Mouse (Mus musculus) A20 (cell line): ENCODE measurements around the gene Ephx4.
"Not testable (repeated sequence)": the region's sequence is repeated elsewhere in the genome, so short reads cannot be mapped to it uniquely, and the experiment has no call there.

Source experiments
- DNase-seq: peaks from one replicate; pipeline ENCODE4 v3.0.0-alpha.2; 2011; ENCODE audit warnings: low read depth, low spot score

Gene Ephx4

GRCm38 (mm10) chr5:107402436-107402835, at the start of gene Ephx4:
TSS of gene Ephx4 (plus strand) at chr5:107402736.
- DNase-seq = no peak

- DNase-seq = peak; percentile 24
Observed at GRCm38 (mm10) chr5:107353981-107354380, 48.6 kb upstream of the Ephx4 start.

GRCm38 (mm10) chr5:107355801-107356200, 46.7 kb upstream of the Ephx4 start:
- DNase-seq = peak; percentile 60

GRCm38 (mm10) chr5:107357723-107358122, 44.8 kb upstream of the Ephx4 start:
- no peak for DNase-seq

- peak; percentile 94 for DNase-seq
Observed at GRCm38 (mm10) chr5:107359395-107360053, 43.0 kb upstream of the Ephx4 start.

GRCm38 (mm10) chr5:107360054-107360730, 42.3 kb upstream of the Ephx4 start:
- no peak for DNase-seq

GRCm38 (mm10) chr5:107370040-107370439, 32.5 kb upstream of the Ephx4 start:
- no peak for DNase-seq

- peak; percentile 81 for DNase-seq
Observed at GRCm38 (mm10) chr5:107371335-107371734, 31.2 kb upstream of the Ephx4 start.

- peak; percentile 26 for DNase-seq
Observed at GRCm38 (mm10) chr5:107373256-107373655, 29.3 kb upstream of the Ephx4 start.

GRCm38 (mm10) chr5:107386448-107386847, 16.1 kb upstream of the Ephx4 start:
- not testable (repeated sequence) for DNase-seq

GRCm38 (mm10) chr5:107387788-107388187, 14.7 kb upstream of the Ephx4 start:
- DNase-seq = no peak

GRCm38 (mm10) chr5:107389373-107389772, 13.2 kb upstream of the Ephx4 start:
- no peak for DNase-seq

GRCm38 (mm10) chr5:107394437-107394836, 8.1 kb upstream of the Ephx4 start:
- DNase-seq = no peak

- no peak for DNase-seq
Observed at GRCm38 (mm10) chr5:107403011-107403946, 743 bp downstream of the Ephx4 start.

GRCm38 (mm10) chr5:107403947-107404684, 1.6 kb downstream of the Ephx4 start:
- DNase-seq = no peak

- DNase-seq = no peak
Observed at GRCm38 (mm10) chr5:107405361-107405760, 2.8 kb downstream of the Ephx4 start.

- no peak for DNase-seq
Observed at GRCm38 (mm10) chr5:107410305-107410704, 7.8 kb downstream of the Ephx4 start.

GRCm38 (mm10) chr5:107411326-107411725, 8.8 kb downstream of the Ephx4 start:
- no peak for DNase-seq

- DNase-seq = peak; percentile 23
Observed at GRCm38 (mm10) chr5:107412285-107412684, 9.7 kb downstream of the Ephx4 start.

GRCm38 (mm10) chr5:107415098-107415497, 12.6 kb downstream of the Ephx4 start:
- DNase-seq = no peak

GRCm38 (mm10) chr5:107421676-107422075, 19.1 kb downstream of the Ephx4 start:
- no peak for DNase-seq
